Mouse (Mus musculus) spleen, adult 2 months (tissue): ENCODE data around the gene Mtcl1. TPM values are rescaled to one million over a fixed set of nuclear protein-coding genes. Genes with fewer than 3 reads are reported as not detected.

Source experiments
- DNase-seq, 2 experiments: peaks; one replicate each; pipeline versions ENCODE4 v3.0.0 to v3.0.0-alpha.2; 2012 to 2021; ENCODE audit warnings: low spot score in 2 of 2, low read depth in 1 of 2
- H3K27ac ChIP-seq: fragments of 200-500 bp; 2 replicates; pipeline ENCODE4 v1.5.1; 2012; ENCODE audit warnings: low read length, inconsistent platforms; ENCODE audit not compliant: insufficient read depth
- H3K27me3 ChIP-seq: fragments of 200-500 bp; 2 replicates; pipeline ENCODE4 v1.6.1; 2012; ENCODE audit warnings: mild to moderate bottlenecking, moderate library complexity, low read length, inconsistent platforms; ENCODE audit not compliant: control insufficient read depth, insufficient read depth
- H3K36me3 ChIP-seq: fragments of 200-500 bp; 2 replicates; pipeline ENCODE4 v1.6.1; 2012; ENCODE audit warnings: mild to moderate bottlenecking, low read length, inconsistent platforms; ENCODE audit not compliant: control insufficient read depth, insufficient read depth
- H3K4me1 ChIP-seq: fragments of 200-500 bp; 2 replicates; pipeline ENCODE4 v1.6.1; 2011; ENCODE audit warnings: inconsistent platforms; ENCODE audit not compliant: control insufficient read depth, insufficient read depth, insufficient read length
- H3K4me3 ChIP-seq: fragments of 200-500 bp; 2 replicates; pipeline ENCODE4 v1.5.1; 2011; ENCODE audit warnings: mild to moderate bottlenecking, inconsistent platforms; ENCODE audit not compliant: insufficient read depth, insufficient read length; ENCODE audit errors: extremely low read depth
- CTCF ChIP-seq: fragments of 200-500 bp; IDR thresholded peaks from 2 replicates; pipeline ENCODE4 v1.5.1; 2011; ENCODE audit warnings: mild to moderate bottlenecking, inconsistent platforms; ENCODE audit not compliant: insufficient read depth, insufficient read length, insufficient replicate concordance; ENCODE audit errors: extremely low read depth
- POLR2A ChIP-seq: fragments of 200-500 bp; IDR thresholded peaks from 2 replicates; pipeline ENCODE4 v1.6.1; 2011; ENCODE audit warnings: low read depth, low read length, inconsistent platforms
- WGBS: fragments of 180-500 bp; shearing (Covaris S2); methylation state at CpG from one replicate; pipeline ENCODE4 v1.1.7; 2018; 5-methylcytosine and 5-hydroxymethylcytosine counted together
- polyA plus RNA-seq: library from polyadenylated mRNA; depleted of rRNA; stranded (reverse); fragments of >200 nt; gene quantifications from 2 replicates; pipeline ENCODE4 v1.2.3, GENCODE M21; 2012

Gene Mtcl1
- polyA plus RNA-seq, 1 experiment = 0.08 TPM

DNA sequence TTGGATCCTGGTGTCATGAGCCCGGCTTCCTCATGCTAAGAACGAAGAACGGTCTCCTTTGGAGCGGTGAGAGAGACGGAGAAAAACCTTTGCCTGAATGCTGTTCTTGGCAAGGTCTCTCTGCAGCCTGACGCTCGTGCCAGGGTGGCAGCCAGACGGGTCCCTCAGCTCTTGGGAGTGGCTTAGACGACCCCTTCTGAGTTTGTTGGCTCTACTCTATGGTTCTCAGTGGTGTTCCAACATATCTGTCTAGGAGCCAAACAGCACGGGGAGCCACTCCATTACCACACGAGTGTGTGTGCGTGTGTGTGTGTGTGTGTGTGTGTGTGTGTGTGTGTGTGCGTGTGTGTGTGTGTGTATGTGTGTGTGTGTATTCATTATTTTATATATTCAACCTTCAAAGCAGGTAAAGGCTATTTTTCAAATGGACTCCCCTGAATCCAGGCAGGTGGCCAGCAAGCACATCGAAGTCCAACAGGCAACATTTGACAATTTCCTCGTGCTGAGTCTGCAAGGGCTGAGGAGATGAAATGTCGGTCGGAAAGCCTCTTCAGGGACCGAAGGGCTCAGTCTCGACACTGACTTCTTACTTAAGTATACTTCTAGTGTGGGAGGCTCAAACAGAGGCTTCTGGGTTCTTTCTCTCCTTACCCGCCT, 128.7 kb downstream of the Mtcl1 start:
- Histone ChIP-seq H3K27ac (no peak overlapping the region), H3K27me3 (no peaks in the 10 kb centered on the region), H3K4me1 (no peaks in the 10 kb centered on the region), H3K4me3 (no peak overlapping the region), H3K36me3 (no peaks in the 10 kb centered on the region)
- TF ChIP-seq POLR2A (no peak), CTCF (no peak)
- WGBS = 89% methylated on average over 20 of the region's 20 CpGs
- DNase-seq = no peak

DNA sequence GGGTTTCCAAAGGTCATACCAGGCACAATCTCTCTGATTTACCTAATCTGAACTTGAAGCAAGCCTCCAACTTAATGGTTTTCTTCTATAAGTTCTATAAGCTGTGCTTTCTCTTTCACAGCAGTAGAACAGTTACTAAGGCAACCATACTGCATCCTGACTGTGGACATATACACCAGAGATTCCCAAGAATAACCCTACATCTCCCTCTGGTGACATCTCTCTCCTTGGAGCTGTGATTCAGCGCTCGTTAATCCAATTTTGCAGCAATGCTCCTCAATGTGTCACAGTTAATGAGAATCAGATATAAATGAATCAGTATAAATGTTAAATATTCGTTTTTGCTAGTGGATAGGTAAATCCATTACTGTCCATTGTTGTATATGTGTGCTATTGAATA, 131.5 kb downstream of the Mtcl1 start:
- no peak overlapping the region for H3K4me3 ChIP-seq
- no peaks in the 10 kb centered on the region for H3K4me1 ChIP-seq
- no peaks in the 10 kb centered on the region for H3K36me3 ChIP-seq
- DNase-seq = no peak
- H3K27me3 ChIP-seq = no peaks in the 10 kb centered on the region
- H3K27ac ChIP-seq = no peak overlapping the region
- WGBS = 86% methylated on average over 3 of the region's 3 CpGs
- no peak for TF ChIP-seq POLR2A
- no peak for TF ChIP-seq CTCF

DNA sequence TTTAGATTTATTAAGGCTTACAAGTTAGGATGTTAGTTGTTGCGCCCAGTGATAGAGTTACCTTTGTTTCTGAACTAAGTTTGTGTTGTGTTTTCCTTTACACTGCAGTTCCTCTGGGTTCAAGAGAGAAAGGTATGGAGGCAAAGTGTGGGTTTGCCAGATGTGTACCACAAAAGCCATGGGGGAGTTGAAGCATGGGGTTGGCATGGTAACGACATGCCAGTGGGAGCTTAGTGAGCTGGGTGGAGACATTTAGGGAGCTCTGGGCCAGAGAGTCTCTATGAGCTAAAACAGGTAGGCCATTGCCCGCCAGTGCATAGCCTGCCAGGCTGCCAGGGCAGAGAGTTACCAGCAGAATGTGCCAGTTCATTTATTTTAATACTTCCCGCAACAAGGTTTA, 132.0 kb downstream of the Mtcl1 start:
- Histone ChIP-seq H3K4me1 (no peaks in the 10 kb centered on the region), H3K27ac (no peak overlapping the region), H3K27me3 (no peaks in the 10 kb centered on the region), H3K4me3 (no peak overlapping the region), H3K36me3 (no peaks in the 10 kb centered on the region)
- 88% methylated on average over 4 of the region's 4 CpGs for WGBS
- no peak for DNase-seq
- no peak for TF ChIP-seq POLR2A
- no peak for TF ChIP-seq CTCF

DNA sequence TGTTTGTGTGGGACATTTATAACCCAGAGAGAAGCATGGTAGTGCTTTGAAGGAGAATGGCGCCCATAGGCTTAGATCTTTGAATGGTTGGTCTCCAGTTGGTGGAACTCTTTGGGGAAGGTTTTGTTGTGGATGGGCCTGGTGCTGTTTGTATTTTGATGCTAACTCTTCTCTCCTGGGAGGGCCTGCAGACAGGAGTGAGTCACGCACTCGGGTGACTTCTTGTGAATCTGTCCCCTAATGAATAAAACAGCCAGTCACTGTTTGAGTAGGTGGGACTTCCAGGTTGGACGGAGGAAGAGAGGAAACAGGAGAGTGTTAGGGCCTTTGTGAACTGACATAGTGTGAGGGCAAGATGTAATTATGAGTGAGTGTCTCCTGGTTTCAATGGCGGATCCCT, 132.4 kb downstream of the Mtcl1 start:
- 87% methylated on average over 5 of the region's 5 CpGs for WGBS
- Histone ChIP-seq H3K27ac (no peak overlapping the region), H3K36me3 (no peaks in the 10 kb centered on the region), H3K4me3 (no peak overlapping the region), H3K27me3 (no peaks in the 10 kb centered on the region), H3K4me1 (no peaks in the 10 kb centered on the region)
- DNase-seq = no peak
- TF ChIP-seq CTCF (no peak), POLR2A (no peak)

DNA sequence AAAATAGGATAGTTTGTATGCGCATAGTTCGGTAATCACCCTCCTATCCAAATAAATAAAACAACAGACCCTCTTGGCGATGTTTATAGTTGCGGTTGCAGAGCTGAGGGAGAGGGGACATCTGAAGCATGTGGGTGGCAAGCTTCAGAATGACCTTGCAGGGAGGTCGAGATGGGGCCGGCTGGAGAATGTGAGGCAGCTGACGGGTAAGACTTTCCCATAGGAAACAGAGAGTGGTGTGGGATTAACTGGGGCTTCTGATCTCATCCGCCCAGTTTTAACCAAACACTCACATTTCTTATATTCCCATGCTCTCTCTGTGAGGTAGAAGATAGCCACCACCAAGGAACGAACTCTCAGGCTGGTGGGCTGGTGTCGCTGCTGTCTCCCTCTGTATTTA, 134.1 kb downstream of the Mtcl1 start:
- Histone ChIP-seq H3K27ac (no peak overlapping the region), H3K36me3 (no peaks in the 10 kb centered on the region)

DNA sequence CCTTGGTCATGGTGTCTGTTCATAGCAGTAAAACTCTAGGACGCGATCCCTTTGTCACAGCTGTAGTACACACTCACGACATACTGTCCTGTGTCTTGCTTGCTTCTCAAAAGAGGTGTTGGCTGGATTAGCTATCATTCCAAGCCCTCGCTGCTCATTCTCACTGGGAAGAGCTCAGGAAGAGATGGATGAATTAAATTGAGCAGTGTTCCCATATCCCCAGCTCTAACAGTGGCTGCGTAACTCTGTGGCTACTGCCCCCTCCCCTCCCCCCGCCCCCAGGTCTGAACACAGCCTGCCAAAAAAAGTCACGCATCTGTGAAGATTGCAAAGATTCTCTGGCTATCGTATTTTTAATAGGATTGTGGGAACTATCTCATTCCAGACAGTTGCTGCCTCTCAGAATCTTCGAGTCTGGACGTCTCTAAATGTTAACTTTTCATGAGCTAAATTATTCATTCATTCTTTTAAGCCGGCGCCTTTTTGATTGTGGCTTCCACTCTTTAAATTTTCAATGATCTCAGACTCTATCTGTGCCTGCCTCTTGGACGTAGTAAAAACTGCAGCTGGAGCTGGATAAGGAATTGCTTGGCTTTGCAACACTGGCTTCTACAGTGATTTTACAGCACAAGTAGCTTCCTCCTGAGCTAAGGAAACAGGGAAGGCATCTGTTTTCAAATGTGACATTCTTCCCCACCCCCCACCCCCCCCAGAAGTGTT, 134.8 kb downstream of the Mtcl1 start:
- H3K4me1 ChIP-seq = no peaks in the 10 kb centered on the region
- no peak for DNase-seq
- no peaks in the 10 kb centered on the region for H3K36me3 ChIP-seq
- WGBS = 57% methylated on average over 13 of the region's 13 CpGs
- H3K27me3 ChIP-seq = no peaks in the 10 kb centered on the region
- H3K4me3 ChIP-seq = no peak overlapping the region
- no peak for TF ChIP-seq POLR2A
- no peak for TF ChIP-seq CTCF
- no peak overlapping the region for H3K27ac ChIP-seq

More for the DNA sequence above, 134.1 kb downstream of the Mtcl1 start:
- no peak for DNase-seq
- Histone ChIP-seq H3K4me3 (no peak overlapping the region), H3K4me1 (no peaks in the 10 kb centered on the region), H3K27me3 (no peaks in the 10 kb centered on the region)
- 24% methylated on average over 10 of the region's 10 CpGs for WGBS
- TF ChIP-seq CTCF = no peak
- TF ChIP-seq POLR2A = no peak

DNA sequence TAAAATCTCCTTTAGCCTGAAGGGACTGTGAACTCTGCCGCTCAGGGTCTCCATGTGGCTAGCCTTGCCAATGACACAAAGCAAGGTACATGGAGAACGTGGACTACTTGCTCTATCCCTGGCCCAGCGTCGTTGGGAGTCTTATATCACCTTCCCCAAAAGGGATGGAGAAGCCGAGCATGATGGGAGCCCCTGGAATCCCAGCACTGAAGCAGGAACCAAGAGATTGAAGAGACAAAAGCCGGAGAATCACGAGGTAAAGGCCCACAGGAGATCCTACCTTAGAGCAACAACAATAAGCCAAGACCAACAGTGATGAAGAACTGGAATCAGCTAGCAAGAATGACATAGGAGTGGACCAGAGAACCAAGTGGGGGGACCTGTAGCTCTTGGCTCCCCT, 147.6 kb downstream of the Mtcl1 start:
- H3K4me3 ChIP-seq = no peak overlapping the region
- no peak overlapping the region for H3K27ac ChIP-seq
- H3K27me3 ChIP-seq = no peaks in the 10 kb centered on the region
- DNase-seq = no peak
- WGBS = 83% methylated on average over 7 of the region's 7 CpGs
- no peaks in the 10 kb centered on the region for H3K36me3 ChIP-seq
- no peak for TF ChIP-seq POLR2A
- no peak for TF ChIP-seq CTCF
- no peaks in the 10 kb centered on the region for H3K4me1 ChIP-seq
